Mouse (Mus musculus): ENCODE results near the gene Mast4.

DNA sequence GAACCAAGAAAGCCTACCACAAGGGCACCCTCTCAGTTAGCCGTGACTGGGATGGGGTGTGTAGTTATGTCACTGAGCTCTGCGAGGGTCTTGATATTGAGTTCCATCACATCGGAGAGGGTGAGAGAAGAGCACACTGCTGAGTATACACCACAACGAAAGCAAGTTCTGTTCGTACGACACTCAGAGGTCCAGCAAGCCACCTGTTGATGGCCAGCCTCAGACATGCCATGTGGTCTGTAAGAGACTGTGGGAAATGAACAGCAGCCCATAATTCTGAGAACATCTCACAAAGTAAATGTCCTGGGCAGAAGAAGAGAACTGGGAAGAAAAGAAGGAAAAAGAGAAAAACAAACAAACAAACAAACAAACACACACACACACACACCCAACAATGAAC, 255.5 kb downstream of the Mast4 start:
- TF ChIP-seq CTCF (IDR thresholded peaks at IDR 0.05; ENCODE audit: low read depth), result no peak
- no peak for TF ChIP-seq EP300 (IDR thresholded peaks at IDR 0.05; ENCODE audit: low read depth)
